Comparison of ENCODE assay signal across 21 mouse cellular contexts in genomic region chr9:44058606-44059005, GRCm38 (mm10). TPM values are rescaled to one million over a fixed set of nuclear protein-coding genes. Genes with fewer than 3 reads are reported as not detected.
"Had no signal": no experiment of that assay in that cellular context is flagged by ENCODE, and none has a peak within 500 bp of the region (broad histone marks: within the 10 kb centered on the region; RNA-seq: fewer than 3 reads in every experiment).

No protein-coding gene starts in this region.

- H3K4me2 ChIP-seq: neural tube, embryonic 13.5 days; neural tube, embryonic 15.5 days; stomach, embryonic 15.5 days had no signal

- H3K9me3 ChIP-seq: neural tube, embryonic 13.5 days; neural tube, embryonic 15.5 days; stomach, embryonic 15.5 days had no signal

- H3K4me3 ChIP-seq: neural tube, embryonic 13.5 days; neural tube, embryonic 15.5 days; stomach, embryonic 15.5 days had no signal

- H3K27ac ChIP-seq: neural tube, embryonic 13.5 days; neural tube, embryonic 15.5 days; stomach, embryonic 15.5 days; stomach, postnatal 0 days had no signal

- H3K36me3 ChIP-seq: neural tube, embryonic 13.5 days; neural tube, embryonic 15.5 days; stomach, embryonic 15.5 days had no signal

- H3K4me1 ChIP-seq: neural tube, embryonic 13.5 days; neural tube, embryonic 15.5 days; stomach, embryonic 15.5 days had no signal

- DNase-seq: retina, postnatal 1 day; right cerebral cortex, adult 18-20 months; right cerebral cortex, postnatal 14 days; right cerebral cortex, postnatal 25 days; right cerebral cortex, postnatal 4 days; spleen, adult 18-20 months; thymus, adult 18-20 months; thymus, adult 2 months; thymus, postnatal 14 days; thymus, postnatal 25 days; thymus, postnatal 36 days; thymus, postnatal 4 days had no signal

- H3K9ac ChIP-seq: neural tube, embryonic 13.5 days; neural tube, embryonic 15.5 days; stomach, embryonic 15.5 days had no signal

- H3K27me3 ChIP-seq: neural tube, embryonic 15.5 days; stomach, embryonic 15.5 days had no signal

RNA-seq across cellular contexts. Expression of gene Mfrp, which starts 42.9 kb away (rescaled TPM):
- total RNA-seq: neutrophil, adult 5-6 weeks had no signal
- polyA plus RNA-seq: neural tube, embryonic 13.5 days; neural tube, embryonic 14.5 days; stomach, postnatal 0 days; thymus, postnatal 0 days had no signal

RNA-seq across cellular contexts. Expression of gene C1qtnf5, which starts 48.4 kb away (rescaled TPM):
- total RNA-seq: neutrophil, adult 5-6 weeks had no signal

RNA-seq across cellular contexts. Expression of gene Gm49380, which starts 54.7 kb away (rescaled TPM):
- total RNA-seq: neutrophil, adult 5-6 weeks had no signal
- polyA plus RNA-seq: small intestine, adult 2 months; spleen, adult 2 months; stomach, postnatal 0 days; thymus, adult 2 months had no signal
